Mouse (Mus musculus) intestine, embryonic 14.5 days (tissue): ENCODE measurements around the gene Sfpq. TPM values are rescaled to one million over a fixed set of nuclear protein-coding genes. Genes with fewer than 3 reads are reported as not detected.
"Not testable (repeated sequence)": the region's sequence is repeated elsewhere in the genome, so short reads cannot be mapped to it uniquely, and the experiment has no call there.

Experiments
- ATAC-seq: fragments of 200-750 bp; cut with Nextera tagmentation; replicated peaks from 2 replicates; pipeline ENCODE4 v1.8.0; 2017; ENCODE audit warnings: low read depth, moderate number of reproducible peaks, moderate TSS enrichment, moderate library complexity; ENCODE audit not compliant: low FRiP score, low TSS enrichment
- DNase-seq: peaks from one replicate; pipeline ENCODE4 v3.0.0-alpha.2; 2018; ENCODE audit warnings: low spot score
- H3K27ac ChIP-seq: fragments of 300-500 bp; sonication (generic); 2 replicates; pipeline ENCODE4 v1.5.1; 2014; ENCODE audit warnings: low read depth, mild to moderate bottlenecking, control low read depth
- H3K27me3 ChIP-seq: fragments of 300-500 bp; sonication (generic); replicated peaks from 2 replicates; pipeline ENCODE4 v1.6.1; 2014; ENCODE audit warnings: low read length, control low read depth; ENCODE audit not compliant: control insufficient read depth, insufficient read depth
- H3K36me3 ChIP-seq: fragments of 300-500 bp; sonication (generic); 2 replicates; pipeline ENCODE4 v1.6.1; 2014; ENCODE audit warnings: low read length, control low read depth; ENCODE audit not compliant: control insufficient read depth, insufficient read depth
- H3K4me1 ChIP-seq: fragments of 300-500 bp; sonication (generic); replicated peaks from 2 replicates; pipeline ENCODE4 v1.6.1; 2014; ENCODE audit warnings: low read length, control low read depth, mixed read lengths; ENCODE audit not compliant: control insufficient read depth, insufficient read depth
- H3K4me2 ChIP-seq: fragments of 300-500 bp; sonication (generic); 2 replicates; pipeline ENCODE4 v1.6.1; 2014; ENCODE audit warnings: low read length
- H3K4me3 ChIP-seq: fragments of 300-500 bp; sonication (generic); 2 replicates; pipeline ENCODE4 v1.5.1; 2014; ENCODE audit warnings: low read depth, low read length, control low read depth, mixed read lengths
- H3K9ac ChIP-seq: fragments of 300-500 bp; sonication (generic); 2 replicates; pipeline ENCODE4 v1.6.1; 2014; ENCODE audit warnings: mild to moderate bottlenecking, low read length
- H3K9me3 ChIP-seq: fragments of 300-500 bp; sonication (generic); 2 replicates; pipeline ENCODE4 v1.6.1; 2016; ENCODE audit warnings: low read length, control low read depth; ENCODE audit not compliant: control insufficient read depth
- WGBS: fragments of 180-500 bp; shearing (Covaris S2); extraction: QIAGEN DNeasy Blood & Tissue Kit; methylation state at CpG from one replicate; pipeline ENCODE4 v1.1.7; 2014; 5-methylcytosine and 5-hydroxymethylcytosine counted together
- polyA plus RNA-seq: library from polyadenylated mRNA; unstranded; fragments of >200 nt; fragmentation: Nextera tagmentation; extraction: Ambion mirVana; gene quantifications from 2 replicates; pipeline ENCODE4 v1.2.1, GENCODE M21; 2014

Gene Sfpq
- 98.7 and 113 TPM in 2 replicates for polyA plus RNA-seq

DNA sequence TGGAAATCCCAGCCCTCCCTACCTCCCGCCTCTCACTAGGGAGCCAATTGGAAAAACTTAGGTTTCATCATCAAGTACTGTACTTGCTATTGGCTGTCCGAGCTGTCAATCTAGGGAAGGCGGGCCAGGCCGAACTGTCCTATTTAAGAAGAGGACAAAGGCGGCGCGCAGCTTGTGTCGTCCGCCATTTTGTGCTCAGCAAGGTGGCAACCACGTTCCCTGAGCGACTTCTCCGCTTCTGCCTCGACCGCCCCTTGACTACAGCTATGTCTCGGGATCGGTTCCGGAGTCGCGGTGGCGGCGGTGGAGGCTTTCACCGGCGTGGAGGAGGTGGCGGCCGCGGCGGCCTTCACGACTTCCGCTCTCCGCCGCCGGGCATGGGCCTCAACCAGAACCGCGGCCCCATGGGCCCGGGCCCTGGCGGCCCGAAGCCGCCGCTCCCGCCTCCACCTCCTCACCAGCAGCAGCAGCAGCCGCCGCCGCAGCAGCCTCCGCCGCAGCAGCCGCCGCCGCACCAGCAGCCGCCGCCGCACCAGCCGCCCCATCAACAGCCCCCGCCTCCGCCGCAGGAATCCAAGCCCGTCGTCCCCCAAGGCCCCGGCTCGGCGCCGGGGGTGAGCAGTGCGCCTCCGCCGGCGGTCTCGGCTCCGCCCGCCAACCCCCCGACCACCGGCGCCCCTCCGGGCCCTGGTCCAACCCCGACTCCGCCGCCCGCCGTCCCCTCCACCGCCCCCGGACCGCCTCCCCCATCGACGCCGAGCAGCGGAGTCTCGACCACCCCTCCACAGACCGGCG is at the start of gene Sfpq:
Gene Sfpq (plus strand): TSS at position 174 of the 795 bp plus-strand sequence.
- peak within 1 kb of the TSS; percentile 75 for H3K4me2 ChIP-seq
- WGBS = under 1% methylated on average over 54 of the region's 87 CpGs
- ATAC-seq = peak; percentile 95

DNA sequence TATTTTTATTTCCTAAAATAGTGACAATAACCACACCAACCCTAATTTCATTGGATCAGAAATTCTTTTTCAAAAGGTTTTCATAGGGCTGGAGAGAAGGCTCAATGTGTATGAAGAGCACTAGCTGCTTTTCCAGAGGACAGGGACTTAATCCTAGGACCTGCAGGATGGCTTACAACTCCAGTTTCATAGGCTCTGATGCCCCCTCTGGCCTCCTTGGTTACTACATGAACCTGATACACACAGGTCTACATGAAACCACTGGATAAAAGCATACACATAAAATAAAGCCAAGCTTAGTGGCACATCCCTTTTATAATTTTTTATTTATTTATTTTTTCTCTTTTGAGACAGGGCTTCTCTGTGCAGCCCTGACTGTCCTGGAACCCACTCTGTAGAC is 43.7 kb upstream of the Sfpq start:
- ATAC-seq (no peak), DNase-seq (no peak)
- Histone ChIP-seq H3K4me2 (no peak overlapping the region), H3K4me3 (no peak overlapping the region), H3K36me3 (no peaks in the 10 kb centered on the region), H3K4me1 (no peaks in the 10 kb centered on the region), H3K9ac (no peak overlapping the region), H3K27me3 (no peaks in the 10 kb centered on the region), H3K27ac (no peak overlapping the region), H3K9me3 (no peaks in the 10 kb centered on the region)

More for the DNA sequence above, at the start of gene Sfpq:
- Histone ChIP-seq H3K4me3 (peak within 1 kb of the TSS; percentile 98), H3K9me3 (no peaks in the 10 kb centered on the region), H3K4me1 (peaks cover 17% of the 10 kb centered on the region), H3K27ac (peak within 1 kb of the TSS; percentile 99), H3K36me3 (peaks cover 40% of the 10 kb centered on the region), H3K9ac (peak within 1 kb of the TSS; percentile 99), H3K27me3 (no peaks in the 10 kb centered on the region)
- DNase-seq = peak; percentile 100

DNA sequence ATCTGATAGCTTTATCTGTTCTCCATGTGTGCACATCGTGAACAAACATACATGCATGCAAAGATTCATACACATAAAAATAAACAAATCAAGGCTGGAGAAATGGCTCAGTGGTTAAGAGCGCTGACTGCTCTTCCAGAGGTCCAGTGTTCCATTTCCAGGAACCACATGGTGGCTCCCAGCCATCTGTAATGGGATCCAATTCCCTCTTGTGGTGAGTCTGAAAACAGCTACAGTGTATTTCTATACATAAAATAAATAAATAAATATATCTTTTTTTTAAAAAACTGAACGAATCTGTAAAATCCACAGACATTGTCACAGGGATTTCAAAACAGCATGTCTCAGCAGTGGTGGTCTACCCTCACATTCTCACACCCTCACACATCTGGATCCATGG is 42.4 kb upstream of the Sfpq start:
- no peak for ATAC-seq
- Histone ChIP-seq H3K4me3 (no peak overlapping the region), H3K36me3 (no peaks in the 10 kb centered on the region), H3K4me2 (no peak overlapping the region), H3K27me3 (no peaks in the 10 kb centered on the region), H3K9me3 (no peaks in the 10 kb centered on the region), H3K27ac (no peak overlapping the region), H3K9ac (no peak overlapping the region), H3K4me1 (no peaks in the 10 kb centered on the region)
- DNase-seq = no peak
- 87% methylated on average over 3 of the region's 3 CpGs for WGBS

DNA sequence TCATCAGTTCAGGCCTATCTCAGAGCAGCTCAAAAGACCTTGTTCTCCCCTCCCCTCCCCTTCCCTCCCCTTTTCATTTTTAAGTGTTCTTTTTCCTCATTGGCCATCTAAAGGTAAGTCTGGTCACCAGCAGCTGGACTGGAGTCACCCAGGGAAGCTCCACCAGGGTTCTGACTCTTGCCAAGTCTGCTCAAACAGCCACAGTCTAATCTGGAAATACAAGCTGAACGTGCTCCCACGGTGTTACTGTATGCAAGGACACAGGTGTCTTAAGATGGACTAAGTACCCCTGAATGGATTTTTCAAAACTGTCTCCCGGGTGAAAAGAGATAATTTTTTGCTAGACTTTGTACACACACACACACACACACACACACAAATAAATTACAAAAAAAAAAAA is 37.8 kb upstream of the Sfpq start:
- H3K36me3 ChIP-seq = no peaks in the 10 kb centered on the region
- ATAC-seq = no peak
- no peaks in the 10 kb centered on the region for H3K4me1 ChIP-seq
- no peaks in the 10 kb centered on the region for H3K9me3 ChIP-seq
- H3K9ac ChIP-seq = no peak overlapping the region
- 70% methylated on average over 3 of the region's 3 CpGs for WGBS
- no peak overlapping the region for H3K27ac ChIP-seq
- no peaks in the 10 kb centered on the region for H3K27me3 ChIP-seq
- H3K4me3 ChIP-seq = no peak overlapping the region
- DNase-seq = no peak
- no peak overlapping the region for H3K4me2 ChIP-seq

DNA sequence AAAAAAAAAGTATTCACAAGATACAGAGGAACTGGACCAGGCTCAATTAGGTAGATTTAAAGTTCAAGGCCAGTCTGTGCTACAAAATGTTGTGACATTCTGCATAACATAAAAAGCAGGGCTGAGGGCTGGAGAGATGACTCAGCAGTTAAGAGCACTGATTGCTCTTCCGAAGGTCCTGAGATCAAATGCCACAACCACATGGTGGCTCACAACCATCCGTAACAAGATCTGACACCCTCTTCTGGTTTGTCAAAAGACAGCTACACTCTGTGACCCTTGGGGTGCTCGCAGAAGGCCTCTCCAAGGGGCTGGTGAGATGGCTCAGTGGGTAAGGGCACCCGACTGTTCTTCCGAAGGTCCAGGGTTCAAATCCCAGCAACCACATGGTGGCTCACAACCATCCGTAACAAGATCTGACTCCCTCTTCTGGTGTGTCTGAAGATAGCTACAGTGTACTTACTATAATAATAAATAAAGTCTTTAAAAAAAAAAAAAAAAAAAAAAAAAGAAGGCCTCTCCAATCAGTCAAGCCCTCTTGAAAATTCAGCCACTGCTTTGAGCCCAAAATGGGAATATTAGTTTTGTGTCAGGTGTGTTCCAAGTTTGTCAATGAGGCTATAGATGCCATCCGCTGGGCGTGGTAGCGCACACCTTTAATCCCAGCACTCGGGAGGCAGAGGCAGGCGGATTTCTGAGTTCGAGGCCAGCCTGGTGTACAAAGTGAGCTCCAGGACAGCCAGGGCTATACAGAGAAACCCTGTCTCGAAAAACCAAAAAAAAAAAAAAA is 37.2 kb upstream of the Sfpq start:
- not testable (repeated sequence) for H3K4me1 ChIP-seq, ATAC-seq
- WGBS = 81% methylated on average over 12 of the region's 13 CpGs

DNA sequence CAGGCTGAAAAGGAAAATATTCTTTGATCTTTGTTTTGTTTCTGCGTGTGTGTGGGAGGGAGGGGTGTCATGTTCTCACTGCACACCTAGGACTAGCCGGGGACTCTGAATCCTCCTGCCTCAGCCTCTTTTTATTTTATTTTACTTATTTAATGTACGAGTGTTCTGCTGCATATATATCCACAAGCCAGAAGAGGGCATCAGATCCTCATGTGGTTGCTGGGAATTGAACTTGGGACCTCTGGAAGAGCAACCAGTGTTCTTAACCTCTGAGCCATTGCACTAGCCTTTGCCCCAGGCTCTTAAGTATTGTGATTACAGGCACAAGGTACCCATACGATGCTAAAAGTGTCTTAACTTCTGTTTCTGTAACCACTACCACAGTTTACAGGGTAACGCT is 34.4 kb upstream of the Sfpq start:
- Histone ChIP-seq H3K9me3 (no peaks in the 10 kb centered on the region), H3K27me3 (no peaks in the 10 kb centered on the region), H3K9ac (no peak overlapping the region), H3K27ac (no peak overlapping the region), H3K4me1 (no peaks in the 10 kb centered on the region), H3K4me3 (no peak overlapping the region), H3K36me3 (no peaks in the 10 kb centered on the region), H3K4me2 (no peak overlapping the region)
- DNase-seq (no peak), ATAC-seq (no peak)
- 83% methylated on average over 5 of the region's 5 CpGs for WGBS

More for the DNA sequence above, 37.2 kb upstream of the Sfpq start:
- H3K9ac ChIP-seq, H3K27ac ChIP-seq, H3K4me3 ChIP-seq, H3K4me2 ChIP-seq, H3K9me3 ChIP-seq, H3K27me3 ChIP-seq, H3K36me3 ChIP-seq, DNase-seq: not testable (repeated sequence)

DNA sequence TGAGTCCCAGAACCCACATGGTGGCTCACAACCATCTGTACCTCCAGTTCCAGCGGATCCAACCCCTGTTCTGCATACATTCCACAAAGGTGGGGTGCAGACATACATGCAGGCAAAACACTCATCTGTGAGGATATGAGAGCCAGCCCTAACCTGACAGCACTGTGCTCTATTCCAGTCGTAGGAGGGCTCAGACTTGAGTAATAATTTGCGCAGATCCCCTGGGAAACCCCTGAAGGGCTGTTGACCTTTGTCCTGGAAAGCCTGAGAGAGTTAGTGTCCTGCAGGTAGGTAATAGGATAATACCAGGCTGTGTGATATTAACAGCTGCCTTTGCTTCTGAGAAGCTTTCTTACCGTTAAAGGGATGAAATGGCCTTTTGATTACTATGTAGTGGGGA is 32.6 kb upstream of the Sfpq start:
- no peak overlapping the region for H3K4me3 ChIP-seq
- H3K9ac ChIP-seq = no peak overlapping the region
- no peak overlapping the region for H3K27ac ChIP-seq
- no peak overlapping the region for H3K4me2 ChIP-seq
- ATAC-seq (no peak), DNase-seq (no peak)
- H3K4me1 ChIP-seq = no peaks in the 10 kb centered on the region
- no peaks in the 10 kb centered on the region for H3K27me3 ChIP-seq
- 71% methylated on average over 4 of the region's 4 CpGs for WGBS
- no peaks in the 10 kb centered on the region for H3K36me3 ChIP-seq
- H3K9me3 ChIP-seq = no peaks in the 10 kb centered on the region

DNA sequence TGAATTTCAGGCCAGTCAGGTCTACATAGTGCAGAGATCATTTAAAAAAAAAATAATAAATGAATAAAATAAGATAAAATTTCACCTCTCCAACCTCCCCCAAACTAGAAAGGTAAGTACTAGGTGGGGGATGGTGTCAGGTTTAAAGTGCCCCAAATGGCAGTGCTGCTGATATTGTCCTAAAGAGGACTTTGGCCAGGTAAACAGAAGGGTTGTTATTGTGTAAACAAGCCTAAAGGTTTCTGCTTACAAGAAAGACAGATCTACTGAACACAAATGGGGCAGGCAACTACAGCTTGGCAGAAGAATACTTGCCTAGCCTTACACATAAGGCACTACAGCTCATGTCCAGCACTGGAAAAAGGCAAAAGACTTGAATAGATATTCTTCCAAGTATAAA is 30.6 kb upstream of the Sfpq start:
- no peaks in the 10 kb centered on the region for H3K36me3 ChIP-seq
- no peak overlapping the region for H3K9ac ChIP-seq
- H3K4me1 ChIP-seq = no peaks in the 10 kb centered on the region
- H3K9me3 ChIP-seq = no peaks in the 10 kb centered on the region
- DNase-seq (no peak), ATAC-seq (no peak)
- no peak overlapping the region for H3K27ac ChIP-seq
- no peak overlapping the region for H3K4me2 ChIP-seq
- no peaks in the 10 kb centered on the region for H3K27me3 ChIP-seq
- no peak overlapping the region for H3K4me3 ChIP-seq
